Mouse (Mus musculus) brain, embryonic 14.5 days (tissue): Measurements from ENCODE around the gene Celf1.

Source experiments
- CTCF ChIP-seq: fragments of 200-500 bp; IDR thresholded peaks from 2 replicates; pipeline ENCODE4 v1.5.1; 2012; ENCODE audit warnings: inconsistent platforms, mild to moderate bottlenecking, moderate library complexity, borderline replicate concordance; ENCODE audit not compliant: insufficient read depth, insufficient read length; ENCODE audit errors: extremely low read depth
- POLR2A ChIP-seq: fragments of 200-500 bp; IDR thresholded peaks from 2 replicates; pipeline ENCODE4 v1.6.1; 2012; ENCODE audit warnings: mild to moderate bottlenecking, inconsistent platforms, borderline replicate concordance; ENCODE audit not compliant: poor library complexity, insufficient read depth, insufficient read length, severe bottlenecking; ENCODE audit errors: extremely low read depth

- no peak for TF ChIP-seq CTCF
- TF ChIP-seq POLR2A: no peak
Measured at GRCm38 (mm10) chr2:90960012-90960411, 19.8 kb downstream of the Celf1 start.
